Mouse (Mus musculus): ENCODE results near the gene Lyl1. TPM values are rescaled to one million over a fixed set of nuclear protein-coding genes. Genes with fewer than 3 reads are reported as not detected.

The Lyl1 gene
- polyA plus RNA-seq (2015; fragmentation: Nextera tagmentation; extraction: Ambion mirVana), result 4.1 and 5.5 TPM in 2 replicates

DNA sequence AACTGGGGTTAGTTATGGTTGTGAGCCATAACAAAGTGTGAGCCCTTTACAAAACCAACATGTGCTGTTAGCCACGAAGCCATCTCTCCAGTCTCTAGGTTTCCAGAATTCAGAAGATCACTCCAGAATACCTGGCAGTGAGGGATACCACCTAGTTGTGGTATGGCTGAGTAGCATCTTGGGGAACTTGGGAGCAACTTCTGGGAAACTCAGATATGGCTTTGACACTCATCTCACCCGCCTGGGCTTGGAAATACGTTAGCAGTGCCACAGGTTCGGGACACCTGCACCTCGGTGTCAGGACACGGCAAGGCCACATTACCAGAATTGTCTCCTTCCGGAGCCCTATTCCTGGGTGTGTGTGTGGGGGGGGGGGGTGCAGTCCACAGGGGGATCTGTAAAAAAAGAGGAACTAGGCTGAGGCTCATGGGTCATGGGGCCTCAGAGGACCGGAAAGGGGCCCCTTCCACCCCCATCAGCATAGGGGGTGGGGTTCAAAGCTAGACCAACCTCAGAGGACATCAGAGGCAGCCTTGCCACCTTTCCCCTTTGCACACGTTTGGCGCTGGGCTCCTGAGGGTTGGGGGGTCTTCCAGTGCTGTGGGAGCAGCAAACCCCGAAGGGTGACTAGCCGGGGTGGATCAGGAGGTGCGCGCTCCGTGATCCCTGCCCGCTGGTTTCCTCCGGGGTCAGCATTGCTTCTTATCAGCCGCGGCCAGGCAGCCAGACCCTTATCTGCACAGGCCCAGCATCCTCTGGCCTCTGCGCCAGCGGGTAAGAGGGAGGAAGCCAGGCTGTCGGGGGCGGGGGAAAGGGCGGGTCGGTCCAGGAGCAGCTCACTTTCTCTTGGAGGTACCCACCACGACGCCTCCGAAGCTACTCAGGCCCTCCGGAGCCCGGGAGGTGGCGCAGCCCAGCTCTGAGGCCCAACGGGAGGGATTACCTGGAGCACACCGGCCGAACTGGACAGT, at the start of gene Lyl1:
TSS of gene Lyl1 (plus strand) at position 517 of the 971 bp plus-strand sequence.

DNA sequence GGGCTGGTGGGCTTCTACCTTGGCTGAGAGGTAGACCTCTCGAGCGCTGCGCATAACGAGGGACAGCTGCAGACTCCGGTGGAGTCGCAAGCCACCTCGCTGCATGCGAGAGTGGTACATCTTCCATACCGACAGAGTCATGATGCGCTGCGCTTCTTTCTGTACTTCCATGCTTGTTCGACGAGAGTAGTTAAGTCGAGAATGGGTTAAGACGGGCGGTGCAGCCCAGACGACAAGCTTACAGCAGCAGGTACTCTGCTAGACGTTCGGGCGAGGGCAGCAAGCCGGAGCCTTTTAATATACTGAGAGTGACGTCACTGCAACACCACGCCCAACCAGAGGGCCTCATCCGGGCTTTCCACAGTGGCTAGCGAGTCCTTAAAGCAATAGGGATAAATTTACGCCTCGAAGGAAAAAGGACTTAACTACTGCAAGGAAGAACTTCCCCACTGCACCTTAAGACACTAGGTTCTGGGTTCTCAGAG, 38.6 kb upstream of the Lyl1 start, which contains the start of gene Ier2:
TSS of gene Ier2 (minus strand) at position 272 of the 485 bp plus-strand sequence.

GRCm38 (mm10) chr8:84686191-84687002, 14.9 kb upstream of the Lyl1 start, which contains the start of gene Trmt1:
Gene Trmt1, plus strand, starts transcription at chr8:84686307.

GRCm38 (mm10) chr8:84687705-84688100, 13.6 kb upstream of the Lyl1 start, which contains the start of gene Nacc1:
Gene Nacc1, minus strand, starts transcription at chr8:84687862.

DNA sequence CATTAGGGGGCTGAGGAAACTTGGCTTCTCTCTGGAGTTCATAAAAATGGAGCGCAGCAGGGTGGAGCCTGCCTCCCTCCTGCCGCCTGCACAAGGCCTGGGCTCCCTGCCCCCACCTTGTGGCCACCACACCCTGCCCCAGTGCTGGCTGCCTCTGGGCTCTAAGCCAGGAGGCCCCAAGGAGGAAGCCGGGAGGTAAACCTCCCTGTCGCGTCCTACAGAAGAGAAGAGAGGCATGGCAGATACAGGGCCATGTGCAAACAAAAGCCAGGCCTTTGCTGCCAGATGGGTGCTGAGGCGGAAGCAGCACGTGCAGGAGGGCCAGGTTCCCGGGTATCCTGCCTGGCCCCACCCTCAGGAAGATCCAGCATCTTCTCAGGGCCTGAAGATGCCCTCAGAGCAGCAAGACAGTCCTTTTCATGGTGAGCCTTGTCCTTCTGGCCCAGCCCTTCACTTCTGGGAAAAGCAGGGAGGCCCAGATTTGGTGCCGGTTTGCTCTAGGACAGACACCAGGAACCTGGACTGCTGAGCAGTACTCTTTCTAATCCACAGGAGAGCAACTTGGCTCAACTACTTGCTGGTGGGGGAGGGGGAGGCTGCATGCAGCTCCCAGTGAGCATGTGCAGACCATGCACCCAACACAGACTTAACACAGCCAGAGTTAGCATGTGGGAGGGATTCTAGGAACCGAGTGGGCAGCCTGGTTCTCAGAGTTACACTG, 21.8 kb downstream of the Lyl1 start, which contains the start of gene G430095P16Rik:
TSS of gene G430095P16Rik (plus strand) at position 158 of the 721 bp plus-strand sequence.

Other genes starting within 250 kb of the Lyl1 start
- gene Ier2, start 38.6 kb upstream of the Lyl1 start, polyA plus RNA-seq (2015; fragmentation: Nextera tagmentation; extraction: Ambion mirVana), result 47.9 and 53.9 TPM in 2 replicates
- gene Trmt1, start 15.2 kb upstream of the Lyl1 start, polyA plus RNA-seq (2015; fragmentation: Nextera tagmentation; extraction: Ambion mirVana), result 29.5 and 32.3 TPM in 2 replicates
- gene Nacc1, start 13.6 kb upstream of the Lyl1 start, polyA plus RNA-seq (2015; fragmentation: Nextera tagmentation; extraction: Ambion mirVana), result 9.3 and 10.3 TPM in 2 replicates
- gene G430095P16Rik, start 21.6 kb downstream of the Lyl1 start, polyA plus RNA-seq (2015; fragmentation: Nextera tagmentation; extraction: Ambion mirVana), result 2.8 and 3.3 TPM in 2 replicates
- 33.7 and 35.4 TPM in 2 replicates for gene Nfix, start 98.9 kb downstream of the Lyl1 start, polyA plus RNA-seq (2015; fragmentation: Nextera tagmentation; extraction: Ambion mirVana)
- 1.9 and 3.5 TPM in 2 replicates for gene Dand5, start 121.4 kb downstream of the Lyl1 start, polyA plus RNA-seq (2015; fragmentation: Nextera tagmentation; extraction: Ambion mirVana)
- 28.0 and 29.7 TPM in 2 replicates for gene Gadd45gip1, start 130.1 kb downstream of the Lyl1 start, polyA plus RNA-seq (2015; fragmentation: Nextera tagmentation; extraction: Ambion mirVana)
- 83.9 and 85.7 TPM in 2 replicates for gene Rad23a, start 139.2 kb downstream of the Lyl1 start, polyA plus RNA-seq (2015; fragmentation: Nextera tagmentation; extraction: Ambion mirVana)
- gene Calr, start 145.5 kb downstream of the Lyl1 start, polyA plus RNA-seq (2015; fragmentation: Nextera tagmentation; extraction: Ambion mirVana), result 351 and 422 TPM in 2 replicates
- gene Farsa, start 155.5 kb downstream of the Lyl1 start, polyA plus RNA-seq (2015; fragmentation: Nextera tagmentation; extraction: Ambion mirVana), result 41.1 and 45.6 TPM in 2 replicates
- 15.2 and 20.5 TPM in 2 replicates for gene Syce2, start 170.7 kb downstream of the Lyl1 start, polyA plus RNA-seq (2015; fragmentation: Nextera tagmentation; extraction: Ambion mirVana)
- gene Gcdh, start 192.5 kb downstream of the Lyl1 start, polyA plus RNA-seq (2015; fragmentation: Nextera tagmentation; extraction: Ambion mirVana), result 14.2 and 14.6 TPM in 2 replicates
- gene Klf1, start 200.5 kb downstream of the Lyl1 start, polyA plus RNA-seq (2015; fragmentation: Nextera tagmentation; extraction: Ambion mirVana), result 0.18 and 0.27 TPM in 2 replicates
- 12.4 and 16.0 TPM in 2 replicates for gene Dnase2a, start 207.1 kb downstream of the Lyl1 start, polyA plus RNA-seq (2015; fragmentation: Nextera tagmentation; extraction: Ambion mirVana)
- 0.29 and 0.31 TPM in 2 replicates for gene Mast1, start 235.9 kb downstream of the Lyl1 start, polyA plus RNA-seq (2015; fragmentation: Nextera tagmentation; extraction: Ambion mirVana)
- 0.13 TPM in 1 of 2 replicates, not detected in the other for gene Rtbdn, start 245.5 kb downstream of the Lyl1 start, polyA plus RNA-seq (2015; fragmentation: Nextera tagmentation; extraction: Ambion mirVana)